Mouse (Mus musculus): Measurements from ENCODE around the gene Gm20903. TPM values are rescaled to one million over a fixed set of nuclear protein-coding genes. Genes with fewer than 3 reads are reported as not detected.
"Not testable (repeated sequence)": the region's sequence is repeated elsewhere in the genome, so short reads cannot be mapped to it uniquely, and the experiment has no call there.

The Gm20903 gene
- polyA plus RNA-seq (2014; fragmentation: Nextera tagmentation; extraction: Ambion mirVana): not detected in 2 replicates

- not testable (repeated sequence) for H3K4me1 ChIP-seq (ENCODE audit: control insufficient read depth, insufficient read depth, low read length); H3K36me3 ChIP-seq (ENCODE audit: control insufficient read depth, insufficient read depth, low read length); H3K27ac ChIP-seq (ENCODE audit: low read depth, low read length); H3K4me3 ChIP-seq (ENCODE audit: low read depth, low read length); ATAC-seq; DNase-seq (ENCODE audit: low spot score); H3K9ac ChIP-seq (ENCODE audit: low read length); H3K9me3 ChIP-seq (replicated peaks; ENCODE audit: control insufficient read depth, low read length); H3K4me2 ChIP-seq (ENCODE audit: low read length); H3K27me3 ChIP-seq (replicated peaks; ENCODE audit: control insufficient read depth, insufficient read depth, low read length)
- WGBS: no CpG with 5 or more reads among the region's 6 CpGs
These were observed at the start of gene Gm20903 for GRCm38 (mm10) chrY:73669015-73669414. Gm20903 (plus strand) TSS chrY:73669315.

Measured in forebrain, embryonic 14.5 days (tissue).